8 mouse cellular contexts compared by ENCODE assay signal in genomic region chr17:58909061-58909661, GRCm38 (mm10).
DNase-seq lines count a peak whose midpoint lies in the region; ATAC-seq lines count a peak whose summit lies in the region.

No protein-coding gene starts in this region.

- no peak overlapping the region for H3K9ac ChIP-seq in embryonic facial prominence, embryonic 11.5 days (replicated peaks; ENCODE audit: low read length)

- H3K36me3 ChIP-seq in embryonic facial prominence, embryonic 11.5 days (replicated peaks; ENCODE audit: control insufficient read depth, insufficient read depth, low read depth, low read length): no peaks in the 10 kb centered on the region
- no peaks in the 10 kb centered on the region for H3K36me3 ChIP-seq in splenic B cell, adult 2 months (ENCODE audit: control insufficient read depth, insufficient read depth, low read length, poor library complexity, severe bottlenecking)

- H3K4me1 ChIP-seq in embryonic facial prominence, embryonic 11.5 days (ENCODE audit: control insufficient read depth, insufficient read depth, low read length): no peaks in the 10 kb centered on the region

- 37% methylated on average over 8 of the region's 8 CpGs for WGBS in embryonic facial prominence, embryonic 11.5 days

- DNase-seq in adrenal gland, adult (ENCODE audit: inconsistent age in 2 of 2, low spot score in 1 of 2): peak; percentile 34 to 78
- no peak for DNase-seq in adrenal gland, adult 8-10 months
- peak; percentile 21 for DNase-seq in ovary, postnatal 10 days (ENCODE audit: low spot score)
- no peak for DNase-seq in ovary, adult 18-20 months (ENCODE audit: low spot score)
- peak; percentile 82 for DNase-seq in embryonic facial prominence, embryonic 11.5 days (ENCODE audit: low spot score)
- DNase-seq in hindlimb bud, embryonic 11.5 days (ENCODE audit: extremely low spot score, low read depth, low spot score): peak; percentile 67
- DNase-seq in lung, postnatal 10 days: peak; percentile 38
- DNase-seq in splenic B cell, adult 2 months (ENCODE audit: low read depth, low spot score): peak; percentile 40

- ATAC-seq in embryonic facial prominence, embryonic 11.5 days (replicated peaks; ENCODE audit: insufficient number of reproducible peaks, low FRiP score, low TSS enrichment, low read depth): no peak

- H3K4me2 ChIP-seq in embryonic facial prominence, embryonic 11.5 days (ENCODE audit: low read depth, low read length): no peak overlapping the region

- no peak overlapping the region for H3K27ac ChIP-seq in embryonic facial prominence, embryonic 11.5 days (replicated peaks; ENCODE audit: low read depth, low read length)

- no peaks in the 10 kb centered on the region for H3K27me3 ChIP-seq in embryonic facial prominence, embryonic 11.5 days (ENCODE audit: control insufficient read depth, insufficient read depth, low read length)
- no peaks in the 10 kb centered on the region; the same call in 1 of the 2 replicates for H3K27me3 ChIP-seq in splenic B cell, adult 2 months (ENCODE audit: control insufficient read depth, insufficient read depth, low read length, poor library complexity, severe bottlenecking)

- H3K9me3 ChIP-seq in embryonic facial prominence, embryonic 11.5 days (replicated peaks; ENCODE audit: control insufficient read depth, low read length): no peaks in the 10 kb centered on the region

- H3K4me3 ChIP-seq in embryonic facial prominence, embryonic 11.5 days (ENCODE audit: low read depth, low read length): no peak overlapping the region

Comparison
In these comparisons a context has a peak if more than half of its experiments do, and no peak if none do; other contexts are left out.
1. DNase-seq: peak in adrenal gland, adult (2 of 2), ovary, postnatal 10 days (single experiment), embryonic facial prominence, embryonic 11.5 days (single experiment), hindlimb bud, embryonic 11.5 days (single experiment), lung, postnatal 10 days (single experiment) and splenic B cell, adult 2 months (single experiment); none in adrenal gland, adult 8-10 months (single experiment) and ovary, adult 18-20 months (single experiment).